Mouse (Mus musculus) midbrain, embryonic 14.5 days (tissue): ENCODE measurements around the gene Rnf141. TPM values are rescaled to one million over a fixed set of nuclear protein-coding genes. Genes with fewer than 3 reads are reported as not detected.

Experiments used
- ATAC-seq: fragments of 200-750 bp; cut with Nextera tagmentation; 2 replicates; pipeline ENCODE4 v1.8.0; 2017; ENCODE audit warnings: moderate number of reproducible peaks, moderate library complexity; ENCODE audit not compliant: low FRiP score, low TSS enrichment
- DNase-seq: peaks from one replicate; pipeline ENCODE4 v3.0.0-alpha.2; 2015
- H3K27ac ChIP-seq: fragments of 300-500 bp; sonication (generic); replicated peaks from 2 replicates; pipeline ENCODE4 v1.5.1; 2014; ENCODE audit warnings: mild to moderate bottlenecking, low read depth, low read length, moderate library complexity
- H3K27me3 ChIP-seq: fragments of 300-500 bp; sonication (generic); 2 replicates; pipeline ENCODE4 v1.6.1; 2014; ENCODE audit warnings: low read length, control low read depth, mixed read lengths; ENCODE audit not compliant: control insufficient read depth, insufficient read depth
- H3K36me3 ChIP-seq: fragments of 300-500 bp; sonication (generic); 2 replicates; pipeline ENCODE4 v1.6.1; 2014; ENCODE audit warnings: low read length, control low read depth; ENCODE audit not compliant: control insufficient read depth, insufficient read depth
- H3K4me1 ChIP-seq: fragments of 300-500 bp; sonication (generic); 2 replicates; pipeline ENCODE4 v1.6.1; 2014; ENCODE audit warnings: mild to moderate bottlenecking, antibody characterized with exemption, low read length, control low read depth; ENCODE audit not compliant: control insufficient read depth, insufficient read depth
- H3K4me2 ChIP-seq: fragments of 300-500 bp; sonication (generic); 2 replicates; pipeline ENCODE4 v1.6.1; 2014; ENCODE audit warnings: mild to moderate bottlenecking, low read length, moderate library complexity
- H3K4me3 ChIP-seq: fragments of 300-500 bp; sonication (generic); replicated peaks from 2 replicates; pipeline ENCODE4 v1.5.1; 2014; ENCODE audit warnings: low read depth, low read length
- H3K9ac ChIP-seq: fragments of 300-500 bp; sonication (generic); replicated peaks from 2 replicates; pipeline ENCODE4 v1.6.1; 2014; ENCODE audit warnings: mild to moderate bottlenecking, low read length, moderate library complexity
- H3K9me3 ChIP-seq: fragments of 300-500 bp; sonication (generic); 2 replicates; pipeline ENCODE4 v1.6.1; 2016; ENCODE audit warnings: low read length, control low read depth, mixed read lengths; ENCODE audit not compliant: control insufficient read depth
- WGBS: fragments of 180-500 bp; shearing (Covaris S2); extraction: QIAGEN DNeasy Blood & Tissue Kit; methylation state at CpG from one replicate; pipeline ENCODE4 v1.1.7; 2014; 5-methylcytosine and 5-hydroxymethylcytosine counted together
- polyA plus RNA-seq: library from polyadenylated mRNA; unstranded; fragments of >200 nt; fragmentation: Nextera tagmentation; extraction: Ambion mirVana; gene quantifications from 2 replicates; pipeline ENCODE4 v1.2.1, GENCODE M21; 2014

Rnf141 gene
- polyA plus RNA-seq, 1 experiment from 2014 or later = 38.3 TPM

- Histone ChIP-seq H3K9me3 (no peaks in the 10 kb centered on the region), H3K9ac (no peak overlapping the region), H3K4me1 (no peaks in the 10 kb centered on the region), H3K4me3 (no peak overlapping the region), H3K27ac (no peak overlapping the region), H3K27me3 (no peaks in the 10 kb centered on the region), H3K4me2 (no peak overlapping the region), H3K36me3 (no peaks in the 10 kb centered on the region)
- ATAC-seq (no peak), DNase-seq (peak; percentile 32)
- WGBS = 73% methylated on average over 2 of the region's 2 CpGs
Measured at GRCm38 (mm10) chr7:110781231-110781711, 63.0 kb downstream of the Rnf141 start.

- Histone ChIP-seq H3K27me3 (no peaks in the 10 kb centered on the region), H3K4me3 (no peak overlapping the region), H3K4me1 (no peaks in the 10 kb centered on the region), H3K9me3 (no peaks in the 10 kb centered on the region), H3K9ac (no peak overlapping the region), H3K36me3 (no peaks in the 10 kb centered on the region), H3K4me2 (no peak overlapping the region), H3K27ac (0 out of 2 replicates have a peak overlapping the region, but pooled peaks have one; percentile 17)
- DNase-seq = no peak
- 88% methylated on average over 4 of the region's 4 CpGs for WGBS
- no peak for ATAC-seq
Measured at GRCm38 (mm10) chr7:110780520-110780919, 63.7 kb downstream of the Rnf141 start.

GRCm38 (mm10) chr7:110779605-110780111, 64.6 kb downstream of the Rnf141 start:
- DNase-seq = peak; percentile 19

GRCm38 (mm10) chr7:110778933-110779332, 65.3 kb downstream of the Rnf141 start:
- Histone ChIP-seq H3K4me2 (no peak overlapping the region), H3K4me1 (0 out of 2 replicates have a peak, but pooled peaks cover under 1% of the 10 kb centered on the region), H3K9me3 (no peaks in the 10 kb centered on the region), H3K4me3 (no peak overlapping the region), H3K27me3 (no peaks in the 10 kb centered on the region), H3K9ac (no peak overlapping the region), H3K27ac (no peak overlapping the region), H3K36me3 (no peaks in the 10 kb centered on the region)
- ATAC-seq (no peak), DNase-seq (no peak)
- 95% methylated on average over 7 of the region's 7 CpGs for WGBS

More at GRCm38 (mm10) chr7:110779605-110780111, 64.6 kb downstream of the Rnf141 start:
- 72% methylated on average over 8 of the region's 8 CpGs for WGBS
- ATAC-seq = 0 out of 2 replicates have a peak, but pooled peaks have one; percentile 27
- Histone ChIP-seq H3K4me1 (no peaks in the 10 kb centered on the region), H3K27ac (no peak overlapping the region), H3K36me3 (no peaks in the 10 kb centered on the region), H3K4me3 (no peak overlapping the region), H3K27me3 (no peaks in the 10 kb centered on the region), H3K4me2 (no peak overlapping the region), H3K9me3 (no peaks in the 10 kb centered on the region), H3K9ac (no peak overlapping the region)

- DNase-seq (no peak), ATAC-seq (no peak)
- Histone ChIP-seq H3K4me2 (no peak overlapping the region), H3K36me3 (no peaks in the 10 kb centered on the region), H3K4me1 (0 out of 2 replicates have a peak, but pooled peaks cover 8% of the 10 kb centered on the region), H3K27ac (no peak overlapping the region), H3K9ac (no peak overlapping the region), H3K27me3 (no peaks in the 10 kb centered on the region), H3K4me3 (no peak overlapping the region), H3K9me3 (no peaks in the 10 kb centered on the region)
- 77% methylated on average over 18 of the region's 18 CpGs for WGBS
Measured at GRCm38 (mm10) chr7:110777146-110778001, 66.9 kb downstream of the Rnf141 start.

GRCm38 (mm10) chr7:110774674-110775073, 69.6 kb downstream of the Rnf141 start:
- Histone ChIP-seq H3K27me3 (no peaks in the 10 kb centered on the region), H3K9me3 (no peaks in the 10 kb centered on the region), H3K4me3 (no peak overlapping the region), H3K4me2 (no peak overlapping the region), H3K36me3 (no peaks in the 10 kb centered on the region), H3K9ac (no peak overlapping the region), H3K27ac (no peak overlapping the region), H3K4me1 (0 out of 2 replicates have a peak, but pooled peaks cover 8% of the 10 kb centered on the region)
- 90% methylated on average over 8 of the region's 8 CpGs for WGBS
- DNase-seq (no peak), ATAC-seq (no peak)

- Histone ChIP-seq H3K4me2 (no peak overlapping the region), H3K4me3 (no peak overlapping the region), H3K36me3 (no peaks in the 10 kb centered on the region), H3K9me3 (no peaks in the 10 kb centered on the region), H3K4me1 (0 out of 2 replicates have a peak, but pooled peaks cover 8% of the 10 kb centered on the region), H3K9ac (no peak overlapping the region), H3K27ac (peak overlapping the region; percentile 45), H3K27me3 (peaks cover 6% of the 10 kb centered on the region; the same call in 1 of the 2 replicates)
- 100% methylated on average over 1 of the region's 1 CpGs for WGBS
- no peak for ATAC-seq
- no peak for DNase-seq
Measured at GRCm38 (mm10) chr7:110774077-110774476, 70.2 kb downstream of the Rnf141 start.

- peak; percentile 53 for DNase-seq
- WGBS = 51% methylated on average over 14 of the region's 14 CpGs
- no peak for ATAC-seq
- Histone ChIP-seq H3K4me2 (0 out of 2 replicates have a peak overlapping the region, but pooled peaks have one; percentile 2), H3K27me3 (peaks cover 6% of the 10 kb centered on the region; the same call in 1 of the 2 replicates), H3K9ac (no peak overlapping the region), H3K27ac (peak overlapping the region; percentile 45), H3K4me1 (0 out of 2 replicates have a peak, but pooled peaks cover 11% of the 10 kb centered on the region), H3K4me3 (no peak overlapping the region), H3K36me3 (no peaks in the 10 kb centered on the region), H3K9me3 (no peaks in the 10 kb centered on the region)
Measured at GRCm38 (mm10) chr7:110773204-110774002, 70.9 kb downstream of the Rnf141 start.
